Mouse (Mus musculus): ENCODE measurements around the gene Lrriq3.
A peak's percentile ranks its signal among the peaks of the same experiment; 100 is the strongest.

The Lrriq3 gene

GRCm38 (mm10) chr3:155093116-155093956, at the start of gene Lrriq3, which contains the start of gene Fpgt:
Gene Lrriq3, plus strand, starts transcription at chr3:155093434.
Gene Fpgt, minus strand, starts transcription at chr3:155093403.
- peak; percentile 96 for ATAC-seq (ENCODE audit: insufficient number of reproducible peaks, low FRiP score, low TSS enrichment)

GRCm38 (mm10) chr3:155052021-155052420, 41.2 kb upstream of the Lrriq3 start:
- ATAC-seq (ENCODE audit: insufficient number of reproducible peaks, low FRiP score, low TSS enrichment): no peak

GRCm38 (mm10) chr3:155053189-155053588, 40.0 kb upstream of the Lrriq3 start:
- ATAC-seq (ENCODE audit: insufficient number of reproducible peaks, low FRiP score, low TSS enrichment): no peak

- ATAC-seq (ENCODE audit: insufficient number of reproducible peaks, low FRiP score, low TSS enrichment): no peak
Measured at GRCm38 (mm10) chr3:155055231-155055916, 37.9 kb upstream of the Lrriq3 start, which contains the start of gene Tnni3k. Gene Tnni3k, minus strand, starts transcription at chr3:155055407.

DNA sequence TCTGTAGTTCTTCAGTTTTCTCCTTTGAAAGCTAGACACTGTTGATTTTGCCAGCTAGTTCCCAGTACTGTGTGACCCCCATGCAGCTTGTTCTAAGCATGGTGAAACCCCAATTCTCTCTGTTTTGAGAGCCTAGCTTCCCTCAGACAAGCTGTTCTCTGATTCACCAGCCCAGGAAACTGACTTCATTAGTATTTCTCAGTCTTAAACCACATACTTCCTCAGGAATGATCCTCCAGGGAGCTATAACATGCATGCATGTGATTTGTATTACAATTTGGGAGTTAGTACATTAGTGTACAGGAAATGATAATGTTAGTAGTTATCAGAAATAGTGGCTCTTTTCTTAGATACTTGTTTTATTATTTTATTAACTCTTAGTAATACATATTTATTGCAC, 36.6 kb upstream of the Lrriq3 start:
- ATAC-seq (ENCODE audit: insufficient number of reproducible peaks, low FRiP score, low TSS enrichment): no peak

DNA sequence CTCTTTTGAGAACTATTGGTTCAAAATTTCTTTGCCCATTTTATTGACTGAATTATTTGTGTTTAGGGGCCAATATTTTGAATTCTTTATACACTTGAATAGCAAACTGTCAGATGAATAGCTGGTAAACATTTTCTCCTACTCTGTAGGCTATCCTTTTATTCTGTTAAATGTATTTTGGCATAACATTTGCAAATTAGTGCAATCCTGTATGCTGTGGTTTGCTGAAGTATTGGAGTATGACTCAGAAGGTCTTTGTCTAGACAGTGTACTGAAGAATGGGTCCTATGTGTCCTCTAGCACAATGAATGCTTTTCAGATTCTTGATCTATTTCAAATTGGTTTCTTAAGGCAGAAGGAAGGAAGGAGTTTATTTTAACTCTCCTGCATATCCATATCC, 35.7 kb upstream of the Lrriq3 start:
- no peak for ATAC-seq (ENCODE audit: insufficient number of reproducible peaks, low FRiP score, low TSS enrichment)

GRCm38 (mm10) chr3:155058800-155059448, 34.3 kb upstream of the Lrriq3 start:
- no peak for ATAC-seq (ENCODE audit: insufficient number of reproducible peaks, low FRiP score, low TSS enrichment)

GRCm38 (mm10) chr3:155059449-155059822, 33.8 kb upstream of the Lrriq3 start:
- ATAC-seq (ENCODE audit: insufficient number of reproducible peaks, low FRiP score, low TSS enrichment): no peak

DNA sequence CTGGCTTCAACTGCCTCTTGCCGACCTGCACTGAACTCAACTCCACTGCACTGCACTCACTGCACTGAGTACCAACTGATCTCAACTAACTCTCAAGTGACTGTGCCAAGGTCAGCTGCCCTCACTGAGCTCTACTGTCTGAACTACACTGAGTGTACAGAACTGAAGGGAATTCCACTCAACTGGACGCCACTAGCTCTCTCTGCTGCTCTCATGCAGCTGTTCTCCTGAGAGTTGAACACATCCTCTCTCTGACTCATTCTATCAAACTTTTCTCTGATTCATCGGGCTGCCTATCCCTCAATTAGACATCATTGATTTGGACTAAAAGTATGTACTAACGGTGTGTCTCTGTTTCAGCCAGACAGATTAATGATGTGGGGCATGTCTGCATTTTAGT, 15.3 kb upstream of the Lrriq3 start:
- ATAC-seq (ENCODE audit: insufficient number of reproducible peaks, low FRiP score, low TSS enrichment): no peak

DNA sequence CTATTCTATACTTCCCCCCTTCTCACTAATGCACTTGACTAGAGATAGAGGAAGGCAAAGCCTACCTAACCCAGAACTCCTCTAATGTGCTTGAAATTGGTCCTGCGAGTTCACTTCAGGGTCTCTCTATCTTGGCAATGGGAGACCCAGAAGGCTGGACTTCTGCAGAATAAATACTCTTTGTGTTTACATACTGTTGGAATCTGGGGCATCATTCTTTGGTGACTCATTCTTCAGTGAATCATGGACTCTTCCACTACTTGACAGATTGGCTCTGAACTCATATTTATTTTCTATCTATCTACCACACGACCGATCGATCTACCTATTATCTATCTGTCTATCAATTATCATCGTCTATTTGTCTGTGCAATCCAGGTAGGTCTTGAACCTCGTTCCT, 1.2 kb upstream of the Lrriq3 start:
- ATAC-seq (ENCODE audit: insufficient number of reproducible peaks, low FRiP score, low TSS enrichment): no peak

DNA sequence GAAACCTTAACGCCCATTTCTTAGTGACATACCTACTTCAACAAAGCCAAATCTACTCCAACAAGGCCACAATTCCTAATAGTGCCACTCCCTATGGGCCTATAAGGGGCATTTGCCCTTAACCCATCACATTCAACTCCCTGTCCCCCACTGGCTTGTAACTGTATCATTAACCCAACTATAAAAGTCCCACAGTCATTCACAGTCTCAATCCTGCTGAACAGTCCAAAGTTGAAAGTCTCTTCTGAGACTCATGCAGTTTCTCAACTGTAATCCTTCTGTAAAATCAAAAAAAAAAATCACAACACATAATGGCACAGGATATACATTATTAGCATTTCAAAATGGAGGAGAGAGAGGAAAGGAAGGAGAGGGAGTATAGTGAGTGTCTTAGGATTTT, 6.0 kb downstream of the Lrriq3 start:
- no peak for ATAC-seq (ENCODE audit: insufficient number of reproducible peaks, low FRiP score, low TSS enrichment)

GRCm38 (mm10) chr3:155105957-155106356, 12.7 kb downstream of the Lrriq3 start:
- no peak for ATAC-seq (ENCODE audit: insufficient number of reproducible peaks, low FRiP score, low TSS enrichment)

GRCm38 (mm10) chr3:155137737-155138136, 44.5 kb downstream of the Lrriq3 start:
- ATAC-seq (ENCODE audit: insufficient number of reproducible peaks, low FRiP score, low TSS enrichment): no peak

GRCm38 (mm10) chr3:155141047-155141446, 47.8 kb downstream of the Lrriq3 start:
- no peak for ATAC-seq (ENCODE audit: insufficient number of reproducible peaks, low FRiP score, low TSS enrichment)

DNA sequence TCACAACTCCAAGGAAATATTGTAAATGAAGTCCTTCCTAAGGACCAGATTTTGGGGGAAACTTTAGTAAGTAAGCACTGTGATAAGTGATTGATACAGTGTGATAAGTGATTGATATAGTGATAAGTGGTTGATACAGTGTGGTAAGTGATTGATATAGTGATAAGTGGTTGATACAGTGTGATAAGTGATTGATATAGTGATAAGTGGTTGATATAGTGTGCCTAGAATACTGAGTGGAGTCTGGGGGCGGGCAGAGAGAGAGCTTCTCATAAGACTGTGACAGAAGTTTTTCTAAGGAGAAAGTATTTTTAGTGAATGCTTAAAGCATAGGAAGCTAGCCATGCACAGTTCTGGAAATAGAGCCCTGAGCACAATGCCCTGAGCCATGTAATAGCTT, 51.1 kb downstream of the Lrriq3 start:
- no peak for ATAC-seq (ENCODE audit: insufficient number of reproducible peaks, low FRiP score, low TSS enrichment)

DNA sequence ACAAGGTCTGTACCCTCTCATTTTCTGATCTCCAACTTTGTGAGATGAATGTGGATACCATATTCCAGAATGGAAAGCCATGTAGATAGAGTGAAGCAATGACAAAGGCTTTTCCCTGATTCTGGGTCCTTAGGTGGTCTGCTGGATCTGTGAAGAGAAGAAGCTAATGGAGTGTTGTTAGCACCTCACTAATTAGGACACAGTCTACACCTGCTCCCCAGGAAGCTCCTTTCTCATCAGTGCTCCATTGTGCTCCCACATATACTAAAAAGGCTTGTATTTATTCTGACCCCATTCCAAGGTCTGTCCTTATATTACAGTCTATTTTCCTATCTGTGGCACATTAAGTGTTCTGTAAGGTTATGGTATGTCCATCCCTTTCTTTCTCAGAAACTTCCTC, 68.6 kb downstream of the Lrriq3 start:
- no peak for ATAC-seq (ENCODE audit: insufficient number of reproducible peaks, low FRiP score, low TSS enrichment)

- ATAC-seq (ENCODE audit: insufficient number of reproducible peaks, low FRiP score, low TSS enrichment): no peak
Measured at GRCm38 (mm10) chr3:155180303-155180902, 87.2 kb downstream of the Lrriq3 start.

DNA sequence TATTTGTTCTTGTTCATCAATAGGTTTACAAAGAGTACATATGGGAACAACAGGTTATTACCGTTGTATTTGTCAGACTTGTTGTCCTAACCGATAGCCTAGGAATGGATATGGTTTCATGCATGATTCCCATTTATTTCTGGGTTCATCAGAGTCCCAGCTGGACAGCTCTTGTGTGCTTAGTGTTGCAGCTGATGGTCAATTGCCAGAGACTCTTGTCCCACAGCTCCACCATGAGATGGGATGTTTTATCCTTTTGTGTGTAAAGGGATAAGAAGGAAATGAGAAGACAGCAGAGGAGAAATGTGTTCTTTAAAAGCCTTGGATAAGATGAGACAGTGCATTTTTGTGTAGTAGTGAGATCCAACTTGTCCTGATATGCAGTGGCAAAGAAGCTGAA, 93.2 kb downstream of the Lrriq3 start:
- ATAC-seq (ENCODE audit: insufficient number of reproducible peaks, low FRiP score, low TSS enrichment): no peak

- ATAC-seq (ENCODE audit: insufficient number of reproducible peaks, low FRiP score, low TSS enrichment): no peak
Measured at GRCm38 (mm10) chr3:155188857-155189256, 95.6 kb downstream of the Lrriq3 start.

DNA sequence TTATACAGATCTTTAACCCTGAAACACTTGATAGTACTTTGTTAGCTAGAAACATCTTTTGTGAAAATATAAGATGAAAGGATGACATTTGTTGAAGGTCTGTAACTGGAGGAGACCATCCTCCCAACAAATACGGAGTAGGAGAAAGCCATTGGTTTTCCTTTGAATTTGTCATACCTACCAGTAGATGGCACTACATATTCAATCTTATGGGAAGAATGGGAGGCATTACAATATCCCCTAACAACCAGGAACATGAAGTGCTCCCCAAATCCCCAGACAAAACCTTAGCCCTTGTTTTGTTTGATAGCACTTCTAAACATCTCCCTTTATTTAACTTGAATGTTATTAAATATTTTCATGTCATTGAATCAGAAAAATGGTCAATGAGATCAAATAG, 141.7 kb downstream of the Lrriq3 start:
- peak; percentile 68; the same call in 1 of the 2 replicates for ATAC-seq (ENCODE audit: insufficient number of reproducible peaks, low FRiP score, low TSS enrichment)

GRCm38 (mm10) chr3:155235502-155235901, 142.3 kb downstream of the Lrriq3 start:
- ATAC-seq (ENCODE audit: insufficient number of reproducible peaks, low FRiP score, low TSS enrichment): no peak
